Mouse (Mus musculus) B cell, adult 62 days (primary cell): ENCODE data around the gene Spata17. TPM values are rescaled to one million over a fixed set of nuclear protein-coding genes. Genes with fewer than 3 reads are reported as not detected.

Experiments used
- total RNA-seq: library from RNA; stranded (reverse); gene quantifications from 4 replicates; pipeline ENCODE4 v1.2.4, GENCODE M21; 2023

Gene Spata17
- not detected in 4 replicates for total RNA-seq

GRCm38 (mm10) chr1:187215181-187216116, at the start of gene Spata17, which contains the start of gene Gpatch2:
Spata17 (minus strand) TSS chr1:187215465.
Gpatch2 (plus strand) TSS chr1:187215508.

Other genes with a start within 250 kb of the Spata17 start
- gene D1Pas1, start 248.0 kb downstream of the Spata17 start, total RNA-seq, result not detected in 4 replicates
- 25.4 to 32.5 TPM (median 27.4 TPM) in 4 replicates for gene Gpatch2, start within 50 bp of the Spata17 start, total RNA-seq